26 mouse cellular contexts compared by ENCODE assay signal in the genomic region with DNA sequence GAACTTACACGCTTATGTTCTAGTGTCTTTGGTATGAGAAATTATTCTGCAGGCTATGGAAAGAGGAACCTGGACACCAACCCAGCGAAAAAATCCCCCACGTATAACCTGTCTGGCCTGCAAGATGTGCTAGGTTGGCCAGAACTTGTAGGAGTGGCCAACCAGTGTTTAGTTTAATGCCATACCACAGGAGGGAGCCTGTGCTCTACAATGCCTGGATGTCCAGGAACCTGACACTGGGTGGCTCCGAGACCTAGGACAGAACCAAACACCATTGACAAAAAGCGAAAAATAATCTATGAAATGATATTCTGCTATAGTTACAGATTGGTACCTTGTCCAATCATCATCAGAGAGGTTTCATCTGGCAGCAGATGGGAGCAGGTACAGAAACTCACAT. TPM values are rescaled to one million over a fixed set of nuclear protein-coding genes. Genes with fewer than 3 reads are reported as not detected.
DNase-seq lines count a peak whose midpoint lies in the region; ATAC-seq and TF ChIP-seq lines count a peak whose summit lies in the region.
"Had no signal": no experiment of that assay in that cellular context is flagged by ENCODE, and none has a peak within 500 bp of the region (broad histone marks: within the 10 kb centered on the region; RNA-seq: fewer than 3 reads in every experiment).

No protein-coding gene starts in this region.

- H3K9ac ChIP-seq in liver, postnatal 0 days (replicated peaks) = no peak overlapping the region
- H3K9ac ChIP-seq in liver, embryonic 11.5 days (ENCODE audit: low read depth, low read length) = no peak overlapping the region
- H3K9ac ChIP-seq: embryonic facial prominence, embryonic 12.5 days; forebrain, embryonic 15.5 days; heart, embryonic 12.5 days; hindbrain, embryonic 15.5 days; liver, embryonic 15.5 days; midbrain, embryonic 15.5 days had no signal

- TF ChIP-seq POLR2A in small intestine, adult 2 months (IDR thresholded peaks at IDR 0.05; ENCODE audit: low read depth, low read length) = no peak

- no peak overlapping the region for H3K4me2 ChIP-seq in liver, postnatal 0 days (ENCODE audit: low read depth, low read length)
- no peak overlapping the region for H3K4me2 ChIP-seq in liver, embryonic 11.5 days
- H3K4me2 ChIP-seq: embryonic facial prominence, embryonic 12.5 days; forebrain, embryonic 15.5 days; heart, embryonic 12.5 days; hindbrain, embryonic 15.5 days; liver, embryonic 15.5 days; midbrain, embryonic 15.5 days had no signal

- H3K4me3 ChIP-seq in liver, postnatal 0 days (ENCODE audit: low read depth, low read length) = no peak overlapping the region
- H3K4me3 ChIP-seq in liver, embryonic 11.5 days (ENCODE audit: low read depth, low read length) = no peak overlapping the region
- H3K4me3 ChIP-seq in small intestine, adult 2 months (ENCODE audit: low read depth, low read length) = no peak overlapping the region
- H3K4me3 ChIP-seq: embryonic facial prominence, embryonic 12.5 days; forebrain, embryonic 15.5 days; heart, embryonic 12.5 days; hindbrain, embryonic 15.5 days; liver, embryonic 15.5 days; megakaryocyte, embryonic 14.5 days; midbrain, embryonic 15.5 days had no signal

- no peak for TF ChIP-seq EP300 in liver, postnatal 0 days (IDR thresholded peaks at IDR 0.05; ENCODE audit: low read depth)

- WGBS in liver, postnatal 0 days (ENCODE audit: insufficient replicate concordance) = 59% methylated on average over 5 of the region's 5 CpGs
- WGBS in liver, embryonic 11.5 days = 67% methylated on average over 5 of the region's 5 CpGs
- 81% methylated on average over 5 of the region's 5 CpGs for WGBS in small intestine, adult 2 months

- no peak for ATAC-seq in liver, postnatal 0 days
- ATAC-seq in liver, embryonic 11.5 days (replicated peaks; ENCODE audit: low FRiP score) = no peak
- ATAC-seq: activated CD4-positive, CD25-positive, alpha-beta regulatory T cell, adult 4 months; forebrain, embryonic 15.5 days; midbrain, embryonic 15.5 days had no signal

- no peaks in the 10 kb centered on the region for H3K4me1 ChIP-seq in liver, postnatal 0 days (ENCODE audit: insufficient read depth)
- H3K4me1 ChIP-seq in liver, embryonic 11.5 days (replicated peaks; ENCODE audit: control insufficient read depth, insufficient read depth, low read length) = no peaks in the 10 kb centered on the region
- H3K4me1 ChIP-seq in small intestine, adult 2 months (ENCODE audit: control insufficient read depth, insufficient read depth, insufficient read length, low read length) = no peaks in the 10 kb centered on the region; the same call in 1 of the 2 replicates
- H3K4me1 ChIP-seq: embryonic facial prominence, embryonic 12.5 days; forebrain, embryonic 15.5 days; heart, embryonic 12.5 days; hindbrain, embryonic 15.5 days; liver, embryonic 15.5 days; megakaryocyte, embryonic 14.5 days; midbrain, embryonic 15.5 days had no signal

- DNase-seq in embryo, embryonic 10 days (ENCODE audit: low spot score) = peak; percentile 4
- no peak for DNase-seq in embryo, embryonic 9.5 days (ENCODE audit: extremely low spot score)
- DNase-seq in liver, postnatal 0 days = no peak
- no peak for DNase-seq in liver, embryonic 11.5 days (ENCODE audit: low spot score)
- DNase-seq in ZHBTc4 (ENCODE audit: low read depth, low spot score) = peak; percentile 39
- DNase-seq in layer of hippocampus, postnatal 10 days (ENCODE audit: low spot score in 2 of 2) = no peak
- DNase-seq in left cerebral cortex, adult 8-10 months (ENCODE audit: low spot score in 2 of 2) = no peak
- DNase-seq: cerebellum, adult 18-20 months; lung, postnatal 14 days; right cerebral cortex, adult 18-20 months; thymus, postnatal 25 days had no signal

- H3K27me3 ChIP-seq in liver, postnatal 0 days (ENCODE audit: insufficient read depth, low read length) = no peaks in the 10 kb centered on the region
- no peaks in the 10 kb centered on the region for H3K27me3 ChIP-seq in liver, embryonic 11.5 days (replicated peaks; ENCODE audit: control insufficient read depth, insufficient read depth, low read length)
- no peaks in the 10 kb centered on the region for H3K27me3 ChIP-seq in small intestine, adult 2 months (ENCODE audit: control insufficient read depth, insufficient read depth, low read length)
- H3K27me3 ChIP-seq: embryonic facial prominence, embryonic 12.5 days; forebrain, embryonic 15.5 days; heart, embryonic 12.5 days; hindbrain, embryonic 15.5 days; liver, embryonic 15.5 days; megakaryocyte, embryonic 14.5 days; midbrain, embryonic 15.5 days had no signal

- peak; percentile 30 for TF ChIP-seq CTCF in liver, postnatal 0 days (IDR thresholded peaks at IDR 0.05; ENCODE audit: low read depth)
- peak; percentile 58; the same call in 1 of the 2 replicates for TF ChIP-seq CTCF in small intestine, adult 2 months (IDR thresholded peaks at IDR 0.05; ENCODE audit: extremely low read depth, insufficient read length, insufficient replicate concordance, low read depth, low read length)

- no peaks in the 10 kb centered on the region for H3K9me3 ChIP-seq in liver, postnatal 0 days (ENCODE audit: low read length)
- H3K9me3 ChIP-seq in liver, embryonic 11.5 days (ENCODE audit: control insufficient read depth, low read length) = no peaks in the 10 kb centered on the region
- H3K9me3 ChIP-seq: embryonic facial prominence, embryonic 12.5 days; forebrain, embryonic 15.5 days; heart, embryonic 12.5 days; hindbrain, embryonic 15.5 days; liver, embryonic 15.5 days; megakaryocyte, embryonic 14.5 days; midbrain, embryonic 15.5 days had no signal

- no peak overlapping the region for H3K27ac ChIP-seq in liver, postnatal 0 days (ENCODE audit: low read depth)
- no peak overlapping the region for H3K27ac ChIP-seq in liver, embryonic 11.5 days (ENCODE audit: low read depth, low read length)
- H3K27ac ChIP-seq in small intestine, adult 2 months (ENCODE audit: insufficient read depth, low read depth, low read length) = no peak overlapping the region
- H3K27ac ChIP-seq: embryonic facial prominence, embryonic 12.5 days; forebrain, embryonic 15.5 days; hindbrain, embryonic 15.5 days; liver, embryonic 15.5 days; midbrain, embryonic 15.5 days had no signal

- 0 out of 2 replicates have a peak, but pooled peaks cover 2% of the 10 kb centered on the region for H3K36me3 ChIP-seq in liver, postnatal 0 days (replicated peaks; ENCODE audit: insufficient read depth, low read length)
- H3K36me3 ChIP-seq in liver, embryonic 11.5 days (ENCODE audit: control insufficient read depth, insufficient read depth, low read length) = no peaks in the 10 kb centered on the region
- peaks cover 13% of the 10 kb centered on the region for H3K36me3 ChIP-seq in small intestine, adult 2 months (ENCODE audit: control insufficient read depth, insufficient read depth, low read length)
- H3K36me3 ChIP-seq: embryonic facial prominence, embryonic 12.5 days; forebrain, embryonic 15.5 days; heart, embryonic 12.5 days; hindbrain, embryonic 15.5 days; liver, embryonic 15.5 days; midbrain, embryonic 15.5 days had no signal

RNA-seq across cellular contexts. Expression of a gene that starts 8.7 kb away (rescaled TPM):
- polyA plus RNA-seq in liver, postnatal 0 days (2015; fragmentation: Nextera tagmentation; extraction: Ambion mirVana) = 57.9 and 68.7 TPM in 2 replicates
- 0.96 and 1.2 TPM in 2 replicates for polyA plus RNA-seq in liver, embryonic 11.5 days (2014; fragmentation: Nextera tagmentation; extraction: Ambion mirVana)
- polyA plus RNA-seq in small intestine, adult 2 months (2012; rRNA removed) = 0.67 and 1.6 TPM in 2 replicates
- not detected for total RNA-seq in layer of hippocampus, postnatal 10 days (2021)
- not detected for total RNA-seq in left cerebral cortex, adult 8-10 months (2022)
- total RNA-seq: heart, postnatal 25 days; layer of hippocampus, postnatal 25 days had no signal
- polyA plus RNA-seq: C2C12; embryonic facial prominence, embryonic 12.5 days; forebrain, embryonic 15.5 days; heart, embryonic 12.5 days; hindbrain, embryonic 15.5 days; limb, embryonic 11.5 days; midbrain, embryonic 15.5 days; spleen, adult 2 months had no signal

RNA-seq across cellular contexts. Expression of a gene that starts 22.1 kb away (rescaled TPM):
- 3.7 and 3.9 TPM in 2 replicates for polyA plus RNA-seq in liver, postnatal 0 days (2015; fragmentation: Nextera tagmentation; extraction: Ambion mirVana)
- polyA plus RNA-seq in liver, embryonic 11.5 days (2014; fragmentation: Nextera tagmentation; extraction: Ambion mirVana) = 0.41 and 0.44 TPM in 2 replicates
- polyA plus RNA-seq in small intestine, adult 2 months (2012; rRNA removed) = 3.5 and 7.8 TPM in 2 replicates
- total RNA-seq in layer of hippocampus, postnatal 10 days (2021) = not detected
- not detected for total RNA-seq in left cerebral cortex, adult 8-10 months (2022)
- total RNA-seq: gastrocnemius, postnatal 4 days; heart, postnatal 25 days; layer of hippocampus, postnatal 25 days had no signal
- polyA plus RNA-seq: activated CD4-positive, CD25-positive, alpha-beta regulatory T cell, adult 4 months; C2C12; forebrain, embryonic 15.5 days; heart, embryonic 12.5 days; hindbrain, embryonic 15.5 days; limb, embryonic 11.5 days; midbrain, embryonic 15.5 days; spleen, adult 2 months had no signal

RNA-seq across cellular contexts. Expression of a gene that starts 31.2 kb away (rescaled TPM):
- 0.08 and 0.14 TPM in 2 replicates for polyA plus RNA-seq in liver, postnatal 0 days (2015; fragmentation: Nextera tagmentation; extraction: Ambion mirVana)
- polyA plus RNA-seq in liver, embryonic 11.5 days (2014; fragmentation: Nextera tagmentation; extraction: Ambion mirVana) = not detected in 2 replicates
- not detected in 2 replicates for polyA plus RNA-seq in small intestine, adult 2 months (2012; rRNA removed)
- not detected for total RNA-seq in layer of hippocampus, postnatal 10 days (2021)
- not detected for total RNA-seq in left cerebral cortex, adult 8-10 months (2022)
- total RNA-seq: gastrocnemius, postnatal 4 days; heart, postnatal 25 days; layer of hippocampus, postnatal 25 days had no signal
- polyA plus RNA-seq: activated CD4-positive, CD25-positive, alpha-beta regulatory T cell, adult 4 months; C2C12; forebrain, embryonic 15.5 days; heart, embryonic 12.5 days; hindbrain, embryonic 15.5 days; limb, embryonic 11.5 days; liver, embryonic 15.5 days; midbrain, embryonic 15.5 days; spleen, adult 2 months had no signal

Comparison
In these comparisons a context has a peak if more than half of its experiments do, and no peak if none do; other contexts are left out.
1. DNase-seq: peak in embryo, embryonic 10 days (single experiment) and ZHBTc4 (single experiment); none in embryo, embryonic 9.5 days (single experiment), liver, postnatal 0 days (single experiment), liver, embryonic 11.5 days (single experiment), layer of hippocampus, postnatal 10 days (0 of 2) and left cerebral cortex, adult 8-10 months (0 of 2).
2. RNA of a gene that starts 8.7 kb away (polyA plus RNA-seq): 57.9 to 68.7 TPM in liver, postnatal 0 days; 0.67 to 1.6 TPM in small intestine, adult 2 months and 0.96 to 1.2 TPM in liver, embryonic 11.5 days; every median in the first group is over 10 times any median in the second.